Mouse (Mus musculus): ENCODE measurements around the gene Rab3d.

DNA sequence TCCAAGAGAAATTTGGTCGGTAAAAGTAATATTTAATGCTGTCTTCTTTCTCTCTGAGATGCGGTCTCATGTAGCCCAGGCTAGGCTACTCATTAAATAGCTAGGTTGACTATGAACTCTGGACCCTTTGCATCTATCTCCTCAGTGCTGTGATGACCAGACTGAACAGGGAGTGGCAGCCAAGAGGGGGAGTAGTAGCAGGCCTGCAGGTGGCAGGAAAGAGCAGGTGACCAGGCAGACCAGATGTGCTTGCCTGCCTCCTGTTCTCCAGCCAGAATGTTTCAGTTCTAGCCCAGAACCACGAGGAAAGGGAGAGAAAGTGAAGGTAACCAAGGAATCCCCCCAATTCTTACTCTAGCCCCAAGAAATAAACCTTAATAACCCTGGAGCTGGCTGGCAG lies 28.8 kb downstream of the Rab3d start:
- TF ChIP-seq POLR2A (IDR thresholded peaks at IDR 0.05; ENCODE audit: low read depth, low read length) (no peak), CTCF (conservative IDR thresholded peaks at IDR 0.05; ENCODE audit: insufficient read depth, insufficient read length, low read depth, low read length) (peak; percentile 66)
